Mouse (Mus musculus) heart, postnatal 0 days (tissue): ENCODE measurements around the gene ccdc198. TPM values are rescaled to one million over a fixed set of nuclear protein-coding genes. Genes with fewer than 3 reads are reported as not detected.

Source experiments
- ATAC-seq: fragments of 200-750 bp; cut with Nextera tagmentation; 2 replicates; pipeline ENCODE4 v1.8.0; 2017; ENCODE audit warnings: low read depth, moderate number of reproducible peaks, moderate library complexity; ENCODE audit not compliant: insufficient read depth
- DNase-seq: peaks from one replicate; pipeline ENCODE4 v3.0.0-alpha.2; 2016; ENCODE audit warnings: low spot score
- H3K27ac ChIP-seq: fragments of 300-500 bp; sonication (generic); 2 replicates; pipeline ENCODE4 v1.5.1; 2014; ENCODE audit warnings: low read depth, mild to moderate bottlenecking
- H3K27me3 ChIP-seq: fragments of 300-500 bp; sonication (generic); 2 replicates; pipeline ENCODE4 v1.6.1; 2014; ENCODE audit warnings: low read length, mixed read lengths; ENCODE audit not compliant: control insufficient read depth, insufficient read depth
- H3K36me3 ChIP-seq: fragments of 300-500 bp; sonication (generic); replicated peaks from 2 replicates; pipeline ENCODE4 v1.6.1; 2014; ENCODE audit warnings: low read length, mixed read lengths; ENCODE audit not compliant: control insufficient read depth, insufficient read depth
- H3K4me1 ChIP-seq: fragments of 300-500 bp; sonication (generic); 2 replicates; pipeline ENCODE4 v1.6.1; 2014; ENCODE audit warnings: antibody characterized with exemption; ENCODE audit not compliant: control insufficient read depth, insufficient read depth
- H3K4me2 ChIP-seq: fragments of 300-500 bp; sonication (generic); 2 replicates; pipeline ENCODE4 v1.6.1; 2014; ENCODE audit warnings: low read depth, mild to moderate bottlenecking, low read length, moderate library complexity
- H3K4me3 ChIP-seq: fragments of 300-500 bp; sonication (generic); 2 replicates; pipeline ENCODE4 v1.5.1; 2014; ENCODE audit warnings: low read depth, low read length
- H3K9ac ChIP-seq: fragments of 300-500 bp; sonication (generic); replicated peaks from 2 replicates; pipeline ENCODE4 v1.6.1; 2014; ENCODE audit warnings: low read depth, low read length, mixed read lengths
- H3K9me3 ChIP-seq: fragments of 300-500 bp; sonication (generic); replicated peaks from 2 replicates; pipeline ENCODE4 v1.6.1; 2016; ENCODE audit warnings: low read length; ENCODE audit not compliant: control insufficient read depth
- CTCF ChIP-seq: IDR thresholded peaks from 2 replicates; pipeline ENCODE4 v1.5.1; 2016; ENCODE audit warnings: antibody characterized with exemption, control low read depth, low read depth
- EP300 ChIP-seq: IDR thresholded peaks from 2 replicates; pipeline ENCODE4 v1.6.1; 2016; ENCODE audit warnings: antibody characterized with exemption, low read depth
- WGBS: fragments of 180-500 bp; shearing (Covaris S2); extraction: QIAGEN DNeasy Blood & Tissue Kit; methylation state at CpG from one replicate; pipeline ENCODE4 v1.1.7; 2014; 5-methylcytosine and 5-hydroxymethylcytosine counted together
- polyA plus RNA-seq: library from polyadenylated mRNA; unstranded; fragments of >200 nt; fragmentation: Nextera tagmentation; extraction: Ambion mirVana; gene quantifications from 2 replicates; pipeline ENCODE4 v1.2.1, GENCODE M21; 2015
- total RNA-seq: library from RNA; depleted of rRNA; stranded (reverse); fragments of >200 nt; gene quantifications from 2 replicates; pipeline ENCODE4 v1.2.3, GENCODE M21; 2014; ENCODE audit warnings: low replicate concordance

ccdc198 gene
- total and polyA plus RNA-seq, 2 experiments from 2014 or later, result 0.14 TPM; not detected in 1

- Histone ChIP-seq H3K4me3 (no peak overlapping the region), H3K36me3 (no peaks in the 10 kb centered on the region), H3K9me3 (no peaks in the 10 kb centered on the region), H3K4me2 (no peak overlapping the region), H3K27me3 (no peaks in the 10 kb centered on the region), H3K9ac (no peak overlapping the region), H3K27ac (no peak overlapping the region), H3K4me1 (no peaks in the 10 kb centered on the region)
- DNase-seq, result no peak
- TF ChIP-seq CTCF, result no peak
- no peak for TF ChIP-seq EP300
- 75% methylated on average over 3 of the region's 3 CpGs for WGBS
- no peak for ATAC-seq
Measured at GRCm38 (mm10) chr14:49277642-49278041, 32.4 kb upstream of the ccdc198 start.

GRCm38 (mm10) chr14:49275376-49275775 lies 30.1 kb upstream of the ccdc198 start:
- ATAC-seq, result no peak
- no peaks in the 10 kb centered on the region for H3K36me3 ChIP-seq
- H3K27me3 ChIP-seq, result no peaks in the 10 kb centered on the region
- H3K9ac ChIP-seq, result no peak overlapping the region
- no peaks in the 10 kb centered on the region for H3K9me3 ChIP-seq
- no peak overlapping the region for H3K27ac ChIP-seq
- no peaks in the 10 kb centered on the region for H3K4me1 ChIP-seq
- TF ChIP-seq EP300 (no peak), CTCF (no peak)
- no peak overlapping the region for H3K4me3 ChIP-seq
- DNase-seq, result no peak
- WGBS, result 35% methylated on average over 2 of the region's 2 CpGs
- H3K4me2 ChIP-seq, result no peak overlapping the region

DNA sequence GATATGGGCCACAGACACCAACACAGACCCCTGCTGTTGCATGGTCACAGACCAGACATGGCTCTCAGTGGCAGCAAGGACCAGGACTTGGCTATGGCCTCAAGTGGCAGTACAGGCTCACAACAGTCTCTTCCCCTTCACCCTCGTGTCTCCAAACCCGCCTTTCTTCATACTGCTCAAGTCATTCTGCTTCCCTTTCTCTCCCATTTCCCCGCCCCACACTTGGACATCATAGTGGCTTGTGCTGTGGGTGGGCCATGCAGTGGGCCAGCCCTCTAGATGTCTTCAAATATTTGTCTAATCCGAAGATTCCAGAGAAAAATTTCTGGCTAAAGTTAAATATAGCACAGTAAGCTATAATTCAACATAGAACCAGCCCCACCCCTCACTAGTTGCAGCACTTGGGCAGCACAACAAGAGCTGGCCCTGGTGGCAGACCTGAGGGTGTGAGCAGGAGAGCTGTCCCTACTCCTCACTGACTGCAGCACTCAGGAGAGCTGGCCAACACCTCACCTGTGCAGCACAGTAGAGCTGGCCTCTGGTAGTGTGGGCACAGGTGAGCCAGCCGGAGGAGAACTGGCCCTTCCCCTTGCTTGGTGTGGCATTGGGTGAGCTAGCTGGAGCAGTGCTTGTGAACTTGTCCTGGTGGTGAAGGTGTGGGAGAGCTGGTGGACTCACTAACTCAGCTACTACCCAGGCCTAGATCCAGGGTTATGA lies 20.2 kb upstream of the ccdc198 start:
- 66% methylated on average over 5 of the region's 5 CpGs for WGBS
- Histone ChIP-seq H3K4me2 (no peak overlapping the region), H3K9me3 (no peaks in the 10 kb centered on the region), H3K9ac (no peak overlapping the region), H3K4me1 (no peaks in the 10 kb centered on the region), H3K4me3 (no peak overlapping the region), H3K27me3 (no peaks in the 10 kb centered on the region), H3K36me3 (no peaks in the 10 kb centered on the region), H3K27ac (no peak overlapping the region)
- DNase-seq (no peak), ATAC-seq (no peak)
- no peak for TF ChIP-seq EP300
- TF ChIP-seq CTCF, result no peak

- no peak for DNase-seq
- Histone ChIP-seq H3K27ac (no peak overlapping the region), H3K9me3 (no peaks in the 10 kb centered on the region), H3K4me2 (no peak overlapping the region), H3K9ac (no peak overlapping the region), H3K4me3 (no peak overlapping the region), H3K27me3 (no peaks in the 10 kb centered on the region), H3K4me1 (no peaks in the 10 kb centered on the region), H3K36me3 (no peaks in the 10 kb centered on the region)
- ATAC-seq, result no peak
- TF ChIP-seq CTCF, result no peak
- TF ChIP-seq EP300, result no peak
- WGBS, result 22% methylated on average over 1 of the region's 1 CpGs
Measured at GRCm38 (mm10) chr14:49241522-49241921, 3.8 kb downstream of the ccdc198 start.

DNA sequence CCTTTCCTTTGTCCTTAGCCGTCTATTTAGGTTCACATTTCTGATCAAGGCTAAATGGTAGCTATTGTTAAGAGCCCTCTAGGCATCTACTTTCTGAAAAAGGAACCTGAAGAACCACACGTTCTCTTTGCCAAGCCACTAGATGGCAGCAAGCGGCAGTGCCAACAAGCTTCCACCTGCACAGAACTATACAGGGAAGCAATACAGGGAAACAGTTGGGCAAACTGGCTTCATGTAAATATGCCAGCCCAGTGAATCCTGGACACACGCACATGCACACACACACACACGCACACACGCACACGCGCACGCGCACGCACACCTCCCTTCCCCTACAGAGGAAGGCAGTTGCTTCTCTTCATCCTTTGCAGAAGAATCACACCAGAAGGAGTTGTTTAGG lies 7.1 kb downstream of the ccdc198 start:
- Histone ChIP-seq H3K9ac (no peak overlapping the region), H3K4me1 (no peaks in the 10 kb centered on the region), H3K4me2 (no peak overlapping the region), H3K36me3 (no peaks in the 10 kb centered on the region), H3K9me3 (no peaks in the 10 kb centered on the region), H3K27ac (no peak overlapping the region), H3K4me3 (no peak overlapping the region), H3K27me3 (no peaks in the 10 kb centered on the region)
- ATAC-seq (peak; percentile 44; the same call in 1 of the 2 replicates), DNase-seq (peak; percentile 64)
- TF ChIP-seq EP300, result no peak
- peak; percentile 92 for TF ChIP-seq CTCF
- WGBS, result 38% methylated on average over 11 of the region's 11 CpGs
